Mouse (Mus musculus): ENCODE data around the gene Ooep. TPM values are rescaled to one million over a fixed set of nuclear protein-coding genes. Genes with fewer than 3 reads are reported as not detected.

The Ooep gene
- total RNA-seq (2012; rRNA removed) (not detected in 2 replicates), total RNA-seq (2014; rRNA removed) (not detected in 2 replicates), polyA plus RNA-seq (2012; ENCODE audit: insufficient read length, low read depth) (not detected in 2 replicates)

DNA sequence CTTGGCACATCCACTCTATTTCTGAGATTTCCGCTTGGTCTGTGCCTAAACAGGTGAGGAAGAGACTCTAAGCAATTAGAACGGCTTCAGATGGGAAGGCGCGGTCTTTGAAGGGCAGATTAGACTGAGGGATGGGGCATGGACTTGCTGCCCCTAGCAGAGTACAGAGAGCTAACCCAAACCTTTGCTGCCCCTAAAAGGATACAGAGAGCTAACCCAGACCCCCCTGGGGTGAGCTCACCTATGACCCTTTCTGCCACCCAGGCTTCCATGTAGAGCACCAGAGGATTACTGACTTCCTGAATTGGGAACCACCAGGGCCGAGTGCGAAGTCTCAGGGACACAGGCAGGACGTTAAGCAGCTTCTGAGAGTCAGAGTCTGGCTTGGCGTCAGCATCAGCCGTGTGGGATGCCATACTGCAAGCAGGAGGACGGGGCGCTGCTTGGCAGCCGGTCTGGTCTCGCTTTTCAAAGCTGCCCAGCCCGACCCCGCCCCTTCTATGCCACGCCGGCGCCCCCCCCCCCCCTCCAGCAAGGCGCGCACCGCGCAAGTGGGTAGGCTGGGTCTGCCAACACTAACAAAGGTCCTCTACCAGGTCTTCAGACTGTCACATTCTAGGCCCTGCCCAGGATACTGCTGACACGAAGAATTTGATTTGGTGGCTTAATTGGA, at the start of gene Ooep:
Gene Ooep (minus strand): TSS at position 613 of the 673 bp plus-strand sequence.
- Histone ChIP-seq H3K27me3 (replicated peaks) (peaks cover 43% of the 10 kb centered on the region), H3K4me3 (replicated peaks in 1 of 3; ENCODE audit: low read depth in 2 of 3, low read length in 2 of 3, poor library complexity in 1 of 3) (no peak within 1 kb of the TSS), H3K9ac (ENCODE audit: insufficient read depth, low read depth) (no peak within 1 kb of the TSS), H3K9me3 (replicated peaks; ENCODE audit: low read length) (no peaks in the 10 kb centered on the region), H3K79me2 (replicated peaks; ENCODE audit: control insufficient read depth, extremely low read depth, insufficient read depth, poor library complexity, severe bottlenecking) (no peaks in the 10 kb centered on the region), H3K36me3 (replicated peaks in 1 of 2; ENCODE audit: control insufficient read depth in 1 of 2, insufficient read depth in 1 of 2, low read length in 1 of 2) (no peaks in the 10 kb centered on the region), H3K27ac (ENCODE audit: insufficient read depth, low read depth) (no peak within 1 kb of the TSS), H3K4me2 (ENCODE audit: insufficient read depth, low read depth, poor library complexity, severe bottlenecking) (no peak within 1 kb of the TSS; the same call in 1 of the 2 replicates), H3K4me1 (ENCODE audit: control insufficient read depth in 1 of 2, insufficient read depth in 2 of 2) (no peaks in the 10 kb centered on the region)
- dilution Hi-C loops (cut with MboI; ENCODE audit: extremely low pct_ligation_motif_present, extremely low pct_unique_long_range_greater_than_20kb, low sequenced_read_pairs) (no loop called here), in situ Hi-C loops (cut with MboI; ENCODE audit: low pct_ligation_motif_present, low pct_unique_long_range_greater_than_20kb, low sequenced_read_pairs) (no loop called here)
- DNase-seq (ENCODE audit: extremely low read depth) = no peak
- TF ChIP-seq RCOR1 (conservative IDR thresholded peaks at IDR 0.05; ENCODE audit: low read depth, low read length) (no peak), HCFC1 (IDR thresholded peaks at IDR 0.05; ENCODE audit: low read depth, low read length) (no peak), PAX5 (IDR thresholded peaks at IDR 0.05; ENCODE audit: low read length) (no peak), JUN (IDR thresholded peaks at IDR 0.05; ENCODE audit: insufficient read depth, low read depth, low read length) (no peak), ZC3H11A (IDR thresholded peaks at IDR 0.05; ENCODE audit: low read depth, low read length) (no peak), CHD1 (IDR thresholded peaks at IDR 0.05; ENCODE audit: low read depth, low read length) (no peak), MAZ (IDR thresholded peaks at IDR 0.05; ENCODE audit: low read depth, low read length) (no peak), POLR2A (IDR thresholded peaks at IDR 0.05; ENCODE audit: low read depth, low read length) (no peak), KAT2A (IDR thresholded peaks at IDR 0.05; ENCODE audit: insufficient replicate concordance, low read length) (no peak)

DNA sequence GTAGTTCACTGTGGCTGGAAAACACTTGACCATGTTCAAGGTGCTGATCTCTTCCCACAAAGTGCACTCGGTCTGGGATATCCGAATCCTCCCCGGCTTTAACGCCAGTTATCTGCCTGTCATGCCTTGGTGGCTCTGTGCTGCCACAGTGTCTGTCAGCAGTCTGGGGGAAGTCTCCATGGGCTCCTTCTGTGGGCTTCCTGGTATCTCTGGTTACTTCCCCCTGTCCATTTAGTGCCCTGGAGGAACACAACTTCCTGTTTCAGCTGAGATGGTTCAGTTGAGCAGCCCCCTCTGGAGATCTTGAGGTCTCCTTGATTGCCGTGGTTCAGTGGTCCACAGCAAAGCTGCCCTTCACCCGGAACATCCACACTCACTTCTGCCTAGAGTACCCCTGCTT, 49.7 kb upstream of the Ooep start:
- dilution Hi-C loops (cut with MboI; ENCODE audit: extremely low pct_ligation_motif_present, extremely low pct_unique_long_range_greater_than_20kb, low sequenced_read_pairs) (no loop called here), in situ Hi-C loops (cut with MboI; ENCODE audit: low pct_ligation_motif_present, low pct_unique_long_range_greater_than_20kb, low sequenced_read_pairs) (no loop called here)
- Histone ChIP-seq H3K4me2 (ENCODE audit: insufficient read depth, low read depth, poor library complexity, severe bottlenecking) (no peak overlapping the region), H3K36me3 (replicated peaks in 1 of 2; ENCODE audit: control insufficient read depth in 1 of 2, insufficient read depth in 1 of 2, low read length in 1 of 2) (no peaks in the 10 kb centered on the region), H3K4me3 (replicated peaks in 1 of 3; ENCODE audit: low read depth in 2 of 3, low read length in 2 of 3, poor library complexity in 1 of 3) (no peak overlapping the region), H3K27ac (ENCODE audit: insufficient read depth, low read depth) (no peak overlapping the region), H3K27me3 (replicated peaks) (peaks cover 70% of the 10 kb centered on the region), H3K79me2 (replicated peaks; ENCODE audit: control insufficient read depth, extremely low read depth, insufficient read depth, poor library complexity, severe bottlenecking) (no peaks in the 10 kb centered on the region), H3K9me3 (replicated peaks; ENCODE audit: low read length) (peaks cover 8% of the 10 kb centered on the region), H3K4me1 (ENCODE audit: control insufficient read depth in 1 of 2, insufficient read depth in 2 of 2) (peaks cover 2 to 14% of the 10 kb centered on the region in 2 experiments; a peak in 2 of 4 replicates), H3K9ac (ENCODE audit: insufficient read depth, low read depth) (no peak overlapping the region)
- TF ChIP-seq ZMIZ1 (IDR thresholded peaks at IDR 0.05; ENCODE audit: low read depth, low read length) = no peak
- DNase-seq (ENCODE audit: extremely low read depth) = no peak

DNA sequence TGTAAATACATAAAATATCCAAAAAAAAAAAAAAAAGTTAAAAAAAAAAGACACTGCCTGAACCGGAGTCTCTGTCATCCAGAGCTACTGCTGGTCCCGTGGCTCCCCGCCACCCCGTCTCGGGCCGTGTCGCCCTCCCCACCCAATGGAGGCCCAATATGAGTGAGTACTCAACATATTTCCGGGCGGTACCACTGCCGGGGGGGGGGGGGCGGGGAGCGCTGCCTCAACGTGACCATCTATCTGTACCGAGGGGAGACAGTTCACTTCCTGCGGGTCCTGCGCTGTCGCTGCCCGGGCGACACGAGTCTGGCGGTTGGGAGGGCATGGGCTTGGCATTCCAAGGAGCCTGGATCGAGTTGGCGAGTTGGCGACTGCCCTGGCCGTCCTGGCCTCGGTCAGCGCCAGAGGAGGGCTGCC, 48.8 kb upstream of the Ooep start:
- no peak overlapping the region for H3K4me3 ChIP-seq (replicated peaks in 1 of 3; ENCODE audit: low read depth in 2 of 3, low read length in 2 of 3, poor library complexity in 1 of 3)
- no peak overlapping the region for H3K4me2 ChIP-seq (ENCODE audit: insufficient read depth, low read depth, poor library complexity, severe bottlenecking)
- H3K36me3 ChIP-seq (replicated peaks in 1 of 2; ENCODE audit: control insufficient read depth in 1 of 2, insufficient read depth in 1 of 2, low read length in 1 of 2) = no peaks in the 10 kb centered on the region
- TF ChIP-seq NELFE (IDR thresholded peaks at IDR 0.05; ENCODE audit: low read depth, low read length) = no peak
- no peak for TF ChIP-seq SIN3A (IDR thresholded peaks at IDR 0.05; ENCODE audit: low read length)
- TF ChIP-seq MXI1 (IDR thresholded peaks at IDR 0.05; ENCODE audit: low read depth, low read length) = no peak
- TF ChIP-seq MAX (IDR thresholded peaks at IDR 0.05; ENCODE audit: low read length) = no peak
- TF ChIP-seq GABPA (IDR thresholded peaks at IDR 0.05; ENCODE audit: insufficient replicate concordance, low read depth, low read length) = no peak
- TF ChIP-seq MAFK (IDR thresholded peaks at IDR 0.05; ENCODE audit: insufficient replicate concordance, low read length) = no peak
- no peak for TF ChIP-seq ZNF384 (IDR thresholded peaks at IDR 0.05; ENCODE audit: low read depth, low read length)
- TF ChIP-seq JUND (conservative IDR thresholded peaks at IDR 0.05; ENCODE audit: low read depth, low read length) = no peak
- TF ChIP-seq ETS1 (conservative IDR thresholded peaks at IDR 0.05; ENCODE audit: low read depth, low read length) = no peak
- TF ChIP-seq TBP (conservative IDR thresholded peaks at IDR 0.05; ENCODE audit: low read depth, low read length) = no peak
- no peak for TF ChIP-seq SMC3 (IDR thresholded peaks at IDR 0.05; ENCODE audit: low read depth, low read length)
- H3K9ac ChIP-seq (ENCODE audit: insufficient read depth, low read depth) = no peak overlapping the region
- peaks cover 2 to 14% of the 10 kb centered on the region in 2 experiments; a peak in 2 of 4 replicates for H3K4me1 ChIP-seq (ENCODE audit: control insufficient read depth in 1 of 2, insufficient read depth in 2 of 2)
- peaks cover 7% of the 10 kb centered on the region for H3K9me3 ChIP-seq (replicated peaks; ENCODE audit: low read length)
- DNase-seq (ENCODE audit: extremely low read depth) = no peak
- no peaks in the 10 kb centered on the region for H3K79me2 ChIP-seq (replicated peaks; ENCODE audit: control insufficient read depth, extremely low read depth, insufficient read depth, poor library complexity, severe bottlenecking)
- H3K27ac ChIP-seq (ENCODE audit: insufficient read depth, low read depth) = no peak overlapping the region
- in situ Hi-C loops (cut with MboI; ENCODE audit: low pct_ligation_motif_present, low pct_unique_long_range_greater_than_20kb, low sequenced_read_pairs) (no loop called here), dilution Hi-C loops (cut with MboI; ENCODE audit: extremely low pct_ligation_motif_present, extremely low pct_unique_long_range_greater_than_20kb, low sequenced_read_pairs) (no loop called here)
- H3K27me3 ChIP-seq (replicated peaks) = peaks cover 67% of the 10 kb centered on the region

All from CH12.LX (cell line).